Mouse (Mus musculus) small intestine, adult 10 weeks (tissue): ENCODE results near the gene Vmn1r32. TPM values are rescaled to one million over a fixed set of nuclear protein-coding genes. Genes with fewer than 3 reads are reported as not detected.

Experiments used
- polyA plus RNA-seq: library from polyadenylated mRNA; stranded (reverse); fragments of 350-450 nt; fragmentation: Illumina TruSeq; extraction: RNeasy Lipid Tissue Mini Kit (QIAGEN cat#74804); gene quantifications from one replicate; pipeline ENCODE4 v1.2.3, GENCODE M21; 2014; ENCODE audit warnings: low replicate concordance

Gene Vmn1r32
- polyA plus RNA-seq, result not detected

GRCm38 (mm10) chr6:66559996-66560395 lies at the start of gene Vmn1r32:
Gene Vmn1r32 (minus strand): TSS chr6:66560096.

GRCm38 (mm10) chr6:66535028-66535862 lies 24.7 kb downstream of the Vmn1r32 start, which contains the start of gene Mad2l1:
Gene Mad2l1 (plus strand): TSS chr6:66535390.

Other genes with a start within 250 kb of the Vmn1r32 start
- 79.1 TPM for gene Mad2l1, start 24.7 kb downstream of the Vmn1r32 start, polyA plus RNA-seq
- not detected for gene Vmn1r33, start 58.2 kb upstream of the Vmn1r32 start, polyA plus RNA-seq
- not detected for gene Vmn1r34, start 83.8 kb upstream of the Vmn1r32 start, polyA plus RNA-seq
- not detected for gene Vmn1r35, start 125.8 kb upstream of the Vmn1r32 start, polyA plus RNA-seq
- gene Vmn1r36, start 159.1 kb upstream of the Vmn1r32 start, polyA plus RNA-seq, result not detected
- gene Vmn1r37, start 169.3 kb upstream of the Vmn1r32 start, polyA plus RNA-seq, result not detected
- not detected for gene Vmn1r38, start 222.5 kb upstream of the Vmn1r32 start, polyA plus RNA-seq